Mouse (Mus musculus): ENCODE measurements around the gene Slc35e2. TPM values are rescaled to one million over a fixed set of nuclear protein-coding genes. Genes with fewer than 3 reads are reported as not detected.

Gene Slc35e2
- 8.9 and 9.1 TPM in 2 replicates for polyA plus RNA-seq (2016; fragmentation: Nextera tagmentation; extraction: Ambion mirVana)

GRCm38 (mm10) chr4:155601091-155601996 is at the start of gene Slc35e2:
TSS of gene Slc35e2 (plus strand) at chr4:155601416.
- Histone ChIP-seq H3K36me3 (peaks cover 25% of the 10 kb centered on the region), H3K4me3 (peak within 1 kb of the TSS; percentile 83), H3K27ac (ENCODE audit: poor library complexity, severe bottlenecking) (peak within 1 kb of the TSS; percentile 99), H3K27me3 (replicated peaks) (no peaks in the 10 kb centered on the region), H3K9me3 (replicated peaks) (no peaks in the 10 kb centered on the region), H3K4me1 (replicated peaks) (peaks cover 10% of the 10 kb centered on the region), H3K4me2 (peak within 1 kb of the TSS; percentile 93), H3K9ac (peak within 1 kb of the TSS; percentile 95)
- peak; percentile 97 for ATAC-seq (ENCODE audit: insufficient number of reproducible peaks, low FRiP score)
- under 1% methylated on average over 65 of the region's 65 CpGs for WGBS

GRCm38 (mm10) chr4:155552917-155553532 is 48.2 kb upstream of the Slc35e2 start:
- no peak for ATAC-seq (ENCODE audit: insufficient number of reproducible peaks, low FRiP score)
- Histone ChIP-seq H3K27ac (ENCODE audit: poor library complexity, severe bottlenecking) (no peak overlapping the region), H3K4me2 (no peak overlapping the region), H3K9me3 (replicated peaks) (no peaks in the 10 kb centered on the region), H3K4me3 (no peak overlapping the region), H3K4me1 (replicated peaks) (0 out of 2 replicates have a peak, but pooled peaks cover 2% of the 10 kb centered on the region), H3K27me3 (replicated peaks) (no peaks in the 10 kb centered on the region), H3K36me3 (peaks cover 84% of the 10 kb centered on the region), H3K9ac (no peak overlapping the region)
- 91% methylated on average over 6 of the region's 6 CpGs for WGBS

- H3K9me3 ChIP-seq (replicated peaks) = no peaks in the 10 kb centered on the region
- no peak overlapping the region for H3K4me2 ChIP-seq
- H3K9ac ChIP-seq = no peak overlapping the region
- no peaks in the 10 kb centered on the region for H3K27me3 ChIP-seq (replicated peaks)
- peaks cover 14% of the 10 kb centered on the region for H3K4me1 ChIP-seq (replicated peaks)
- no peak overlapping the region for H3K4me3 ChIP-seq
- 61% methylated on average over 4 of the region's 4 CpGs for WGBS
- H3K27ac ChIP-seq (ENCODE audit: poor library complexity, severe bottlenecking) = no peak overlapping the region
- no peak for ATAC-seq (ENCODE audit: insufficient number of reproducible peaks, low FRiP score)
- H3K36me3 ChIP-seq = peaks cover 89% of the 10 kb centered on the region
Measured at GRCm38 (mm10) chr4:155554880-155555279, 46.3 kb upstream of the Slc35e2 start.

- no peak overlapping the region for H3K4me2 ChIP-seq
- H3K4me1 ChIP-seq (replicated peaks) = peaks cover 20% of the 10 kb centered on the region
- H3K4me3 ChIP-seq = no peak overlapping the region
- peaks cover 90% of the 10 kb centered on the region for H3K36me3 ChIP-seq
- no peaks in the 10 kb centered on the region for H3K27me3 ChIP-seq (replicated peaks)
- ATAC-seq (ENCODE audit: insufficient number of reproducible peaks, low FRiP score) = no peak
- no peaks in the 10 kb centered on the region for H3K9me3 ChIP-seq (replicated peaks)
- H3K9ac ChIP-seq = no peak overlapping the region
- 66% methylated on average over 1 of the region's 1 CpGs for WGBS
- H3K27ac ChIP-seq (ENCODE audit: poor library complexity, severe bottlenecking) = no peak overlapping the region
Measured at GRCm38 (mm10) chr4:155555464-155555863, 45.8 kb upstream of the Slc35e2 start.

- Histone ChIP-seq H3K4me3 (no peak overlapping the region), H3K4me1 (replicated peaks) (peaks cover 46% of the 10 kb centered on the region), H3K9me3 (replicated peaks) (no peaks in the 10 kb centered on the region), H3K36me3 (peaks cover 64% of the 10 kb centered on the region), H3K27ac (ENCODE audit: poor library complexity, severe bottlenecking) (no peak overlapping the region), H3K4me2 (no peak overlapping the region), H3K9ac (no peak overlapping the region), H3K27me3 (replicated peaks) (no peaks in the 10 kb centered on the region)
- no peak for ATAC-seq (ENCODE audit: insufficient number of reproducible peaks, low FRiP score)
- 53% methylated on average over 6 of the region's 6 CpGs for WGBS
Measured at GRCm38 (mm10) chr4:155559454-155559853, 41.8 kb upstream of the Slc35e2 start.

- ATAC-seq (ENCODE audit: insufficient number of reproducible peaks, low FRiP score) = no peak
Measured at GRCm38 (mm10) chr4:155560932-155561331, 40.3 kb upstream of the Slc35e2 start.

GRCm38 (mm10) chr4:155561661-155562442 is 39.4 kb upstream of the Slc35e2 start, which contains the start of gene Nadk:
TSS of gene Nadk (plus strand) at chr4:155562378.
- Histone ChIP-seq H3K9me3 (replicated peaks) (no peaks in the 10 kb centered on the region), H3K4me2 (peak within 1 kb of the TSS; percentile 93), H3K27ac (ENCODE audit: poor library complexity, severe bottlenecking) (peak within 1 kb of the TSS; percentile 95), H3K9ac (peak within 1 kb of the TSS; percentile 40; the same call in 1 of the 2 replicates), H3K36me3 (peaks cover 40% of the 10 kb centered on the region), H3K4me1 (replicated peaks) (peaks cover 65% of the 10 kb centered on the region), H3K27me3 (replicated peaks) (no peaks in the 10 kb centered on the region), H3K4me3 (peak within 1 kb of the TSS; percentile 91)
- no peak for ATAC-seq (ENCODE audit: insufficient number of reproducible peaks, low FRiP score)
- WGBS = 67% methylated on average over 7 of the region's 7 CpGs

More at GRCm38 (mm10) chr4:155560932-155561331, 40.3 kb upstream of the Slc35e2 start:
- Histone ChIP-seq H3K9me3 (replicated peaks) (no peaks in the 10 kb centered on the region), H3K4me2 (no peak overlapping the region), H3K4me3 (no peak overlapping the region), H3K36me3 (peaks cover 49% of the 10 kb centered on the region), H3K4me1 (replicated peaks) (peaks cover 58% of the 10 kb centered on the region), H3K9ac (no peak overlapping the region), H3K27me3 (replicated peaks) (no peaks in the 10 kb centered on the region), H3K27ac (ENCODE audit: poor library complexity, severe bottlenecking) (peak overlapping the region; percentile 95)
- 42% methylated on average over 2 of the region's 2 CpGs for WGBS

- peak overlapping the region; percentile 91 for H3K4me3 ChIP-seq
- peak; percentile 41 for ATAC-seq (ENCODE audit: insufficient number of reproducible peaks, low FRiP score)
- peaks cover 63% of the 10 kb centered on the region for H3K4me1 ChIP-seq (replicated peaks)
- H3K4me2 ChIP-seq = peak overlapping the region; percentile 93
- peak overlapping the region; percentile 95 for H3K27ac ChIP-seq (ENCODE audit: poor library complexity, severe bottlenecking)
- WGBS = under 1% methylated on average over 19 of the region's 19 CpGs
- H3K36me3 ChIP-seq = peaks cover 33% of the 10 kb centered on the region
- peak overlapping the region; percentile 40; the same call in 1 of the 2 replicates for H3K9ac ChIP-seq
- no peaks in the 10 kb centered on the region for H3K27me3 ChIP-seq (replicated peaks)
- H3K9me3 ChIP-seq (replicated peaks) = no peaks in the 10 kb centered on the region
Measured at GRCm38 (mm10) chr4:155562725-155563399, 38.4 kb upstream of the Slc35e2 start.

GRCm38 (mm10) chr4:155563400-155564231 is 37.6 kb upstream of the Slc35e2 start:
- ATAC-seq (ENCODE audit: insufficient number of reproducible peaks, low FRiP score) = peak; percentile 96
- H3K9me3 ChIP-seq (replicated peaks) = no peaks in the 10 kb centered on the region
- H3K27me3 ChIP-seq (replicated peaks) = no peaks in the 10 kb centered on the region
- under 1% methylated on average over 69 of the region's 69 CpGs for WGBS
- H3K4me3 ChIP-seq = peak overlapping the region; percentile 91
- H3K4me1 ChIP-seq (replicated peaks) = peaks cover 63% of the 10 kb centered on the region
- H3K9ac ChIP-seq = peak overlapping the region; percentile 88
- H3K27ac ChIP-seq (ENCODE audit: poor library complexity, severe bottlenecking) = peak overlapping the region; percentile 95
- peaks cover 28% of the 10 kb centered on the region for H3K36me3 ChIP-seq
- H3K4me2 ChIP-seq = peak overlapping the region; percentile 93
